Mouse (Mus musculus): ENCODE results near the gene Gria4.

- TF ChIP-seq CTCF (IDR thresholded peaks at IDR 0.05; ENCODE audit: low read depth, low read length), result no peak
- TF ChIP-seq POLR2A (IDR thresholded peaks at IDR 0.05; ENCODE audit: extremely low read depth, insufficient read depth, low read length), result no peak
Measured at GRCm38 (mm10) chr9:4794411-4794810, 1.6 kb downstream of the Gria4 start.
